Mouse (Mus musculus) G1E (cell line): ENCODE measurements around the gene Vipas39. TPM values are rescaled to one million over a fixed set of nuclear protein-coding genes. Genes with fewer than 3 reads are reported as not detected.
A peak's percentile ranks its signal among the peaks of the same experiment; 100 is the strongest.

Experiments used
- ATAC-seq: 2 replicates; pipeline ENCODE4 v1.8.0; 2016; ENCODE audit warnings: mild to moderate bottlenecking; ENCODE audit not compliant: insufficient number of reproducible peaks, poor library complexity, low FRiP score, severe bottlenecking; ENCODE audit errors: extremely low read depth
- DNase-seq: peaks from one replicate; pipeline ENCODE4 v3.0.0; 2012; ENCODE audit warnings: low spot score
- H3K27me3 ChIP-seq: 2 replicates; pipeline ENCODE4 v1.6.1; 2012; ENCODE audit warnings: mild to moderate bottlenecking, low read length, inconsistent platforms; ENCODE audit not compliant: insufficient read depth
- H3K36me3 ChIP-seq: replicated peaks from 2 replicates; pipeline ENCODE3; 2012; ENCODE audit warnings: mild to moderate bottlenecking, inconsistent platforms
- H3K4me1 ChIP-seq: 2 replicates; pipeline ENCODE4 v1.6.1; 2012; ENCODE audit warnings: low read depth, low read length, inconsistent platforms, mixed read lengths; ENCODE audit not compliant: insufficient read depth
- H3K4me3 ChIP-seq: 2 replicates; pipeline ENCODE4 v1.5.1; 2012; ENCODE audit warnings: low read depth, mild to moderate bottlenecking, inconsistent platforms, low read length, moderate library complexity, mixed read lengths
- H3K9me3 ChIP-seq: replicated peaks from 2 replicates; pipeline ENCODE4 v1.6.1; 2012; ENCODE audit warnings: inconsistent platforms
- GATA2 ChIP-seq: IDR thresholded peaks from 2 replicates; pipeline ENCODE4 v1.6.1; 2012; ENCODE audit warnings: low read depth, low read length, inconsistent platforms, borderline replicate concordance
- polyA plus RNA-seq: library from polyadenylated mRNA; stranded (reverse); fragments of >175 nt; gene quantifications from 2 replicates; pipeline ENCODE4 v1.2.3, GENCODE M21; 2012
- total RNA-seq, 2 experiments: library from RNA; stranded (forward) in 1 of 2; stranded (reverse) in 1 of 2; fragments of 200-1000 nt in 1 of 2; fragments of >200 nt in 1 of 2; fragmentation: Nextera tagmentation in 1 of 2; gene quantifications; 2 replicates each; pipeline ENCODE4 v1.2.3; 2014 to 2017

Gene Vipas39
- total and polyA plus RNA-seq, 3 experiments: 1.2 to 42.4 (median 31.6) TPM

DNA sequence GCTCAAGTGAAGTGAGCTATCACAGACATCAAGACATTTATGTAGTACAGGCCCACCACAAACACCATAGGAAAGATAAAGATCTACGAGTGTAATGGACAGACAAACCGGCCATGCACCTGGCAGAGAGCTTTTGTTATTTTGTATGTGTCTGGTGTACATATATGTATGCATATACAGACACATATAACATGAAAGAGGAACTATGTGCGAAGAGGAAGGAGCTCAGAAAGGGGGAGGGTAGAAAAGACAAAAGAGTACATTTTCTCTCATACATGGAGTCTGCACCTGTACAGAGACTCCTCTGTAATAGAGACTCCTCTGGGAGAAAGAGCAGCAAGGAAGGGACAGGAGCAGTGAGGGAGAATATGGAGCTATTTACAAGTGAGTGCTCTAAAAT lies 73.0 kb downstream of the Vipas39 start:
- Histone ChIP-seq H3K27me3 (no peaks in the 10 kb centered on the region; the same call in 1 of the 2 replicates), H3K4me1 (peaks cover 21% of the 10 kb centered on the region), H3K4me3 (no peak overlapping the region), H3K9me3 (no peaks in the 10 kb centered on the region), H3K36me3 (peaks cover 9% of the 10 kb centered on the region)
- TF ChIP-seq GATA2: no peak
- ATAC-seq (0 out of 2 replicates have a peak, but pooled peaks have one; percentile 10), DNase-seq (no peak)

Other genes with a start within 250 kb of the Vipas39 start
- gene Tmem63c, start 244.9 kb downstream of the Vipas39 start, total RNA-seq (2014; fragmentation: Nextera tagmentation): not detected in 2 replicates
- not detected in 2 replicates for gene Tmem63c, start 244.9 kb downstream of the Vipas39 start, total RNA-seq (2017)
- not detected in 2 replicates for gene Tmem63c, start 244.9 kb downstream of the Vipas39 start, polyA plus RNA-seq
- gene Ngb, start 163.7 kb downstream of the Vipas39 start, total RNA-seq (2014; fragmentation: Nextera tagmentation): not detected in 2 replicates
- 0.23 and 0.49 TPM in 2 replicates for gene Ngb, start 163.7 kb downstream of the Vipas39 start, total RNA-seq (2017)
- gene Ngb, start 163.7 kb downstream of the Vipas39 start, polyA plus RNA-seq: not detected in 2 replicates
- gene Gstz1, start 119.1 kb downstream of the Vipas39 start, total RNA-seq (2014; fragmentation: Nextera tagmentation): 71.9 and 80.9 TPM in 2 replicates
- 51.5 and 54.2 TPM in 2 replicates for gene Gstz1, start 119.1 kb downstream of the Vipas39 start, total RNA-seq (2017)
- gene Gstz1, start 119.1 kb downstream of the Vipas39 start, polyA plus RNA-seq: 6.6 and 7.2 TPM in 2 replicates
- gene Pomt2, start 118.3 kb downstream of the Vipas39 start, total RNA-seq (2014; fragmentation: Nextera tagmentation): 12.7 and 14.0 TPM in 2 replicates
- gene Pomt2, start 118.3 kb downstream of the Vipas39 start, total RNA-seq (2017): 10.6 and 11.9 TPM in 2 replicates
- 5.0 and 5.3 TPM in 2 replicates for gene Pomt2, start 118.3 kb downstream of the Vipas39 start, polyA plus RNA-seq
- 2.8 and 3.2 TPM in 2 replicates for gene Samd15, start 66.5 kb downstream of the Vipas39 start, total RNA-seq (2014; fragmentation: Nextera tagmentation)
- gene Samd15, start 66.5 kb downstream of the Vipas39 start, total RNA-seq (2017): 1.5 and 2.3 TPM in 2 replicates
- gene Samd15, start 66.5 kb downstream of the Vipas39 start, polyA plus RNA-seq: 0.21 TPM in 1 of 2 replicates, not detected in the other
- gene Tmed8, start 65.8 kb downstream of the Vipas39 start, total RNA-seq (2014; fragmentation: Nextera tagmentation): 21.6 and 21.8 TPM in 2 replicates
- 30.8 and 32.5 TPM in 2 replicates for gene Tmed8, start 65.8 kb downstream of the Vipas39 start, total RNA-seq (2017)
- 1.7 and 2.2 TPM in 2 replicates for gene Tmed8, start 65.8 kb downstream of the Vipas39 start, polyA plus RNA-seq
- 0.75 TPM in 1 of 2 replicates, not detected in the other for gene Noxred1, start 27.5 kb downstream of the Vipas39 start, total RNA-seq (2014; fragmentation: Nextera tagmentation)
- 0.11 and 0.58 TPM in 2 replicates for gene Noxred1, start 27.5 kb downstream of the Vipas39 start, total RNA-seq (2017)
- gene Noxred1, start 27.5 kb downstream of the Vipas39 start, polyA plus RNA-seq: not detected in 2 replicates
- 117 and 144 TPM in 2 replicates for gene Ahsa1, start 223 bp upstream of the Vipas39 start, total RNA-seq (2014; fragmentation: Nextera tagmentation)
- gene Ahsa1, start 223 bp upstream of the Vipas39 start, total RNA-seq (2017): 400 and 401 TPM in 2 replicates
- gene Ahsa1, start 223 bp upstream of the Vipas39 start, polyA plus RNA-seq: 207 and 209 TPM in 2 replicates
- not detected in 2 replicates for gene Ism2, start 33.4 kb upstream of the Vipas39 start, total RNA-seq (2014; fragmentation: Nextera tagmentation)
- gene Ism2, start 33.4 kb upstream of the Vipas39 start, total RNA-seq (2017): 0.05 TPM in 1 of 2 replicates, not detected in the other
- gene Ism2, start 33.4 kb upstream of the Vipas39 start, polyA plus RNA-seq: not detected in 2 replicates
- gene Sptlc2, start 122.1 kb upstream of the Vipas39 start, total RNA-seq (2014; fragmentation: Nextera tagmentation): 111 and 123 TPM in 2 replicates
- gene Sptlc2, start 122.1 kb upstream of the Vipas39 start, total RNA-seq (2017): 197 and 212 TPM in 2 replicates
- gene Sptlc2, start 122.1 kb upstream of the Vipas39 start, polyA plus RNA-seq: 50.5 and 52.7 TPM in 2 replicates
- gene Slirp, start 177.6 kb upstream of the Vipas39 start, total RNA-seq (2014; fragmentation: Nextera tagmentation): 62.5 and 68.0 TPM in 2 replicates
- gene Slirp, start 177.6 kb upstream of the Vipas39 start, total RNA-seq (2017): 149 and 153 TPM in 2 replicates
- 4.6 and 7.3 TPM in 2 replicates for gene Slirp, start 177.6 kb upstream of the Vipas39 start, polyA plus RNA-seq
- 163 and 180 TPM in 2 replicates for gene Alkbh1, start 177.8 kb upstream of the Vipas39 start, total RNA-seq (2014; fragmentation: Nextera tagmentation)
- gene Alkbh1, start 177.8 kb upstream of the Vipas39 start, total RNA-seq (2017): 104 and 106 TPM in 2 replicates
- 36.6 and 41.3 TPM in 2 replicates for gene Alkbh1, start 177.8 kb upstream of the Vipas39 start, polyA plus RNA-seq
- gene Snw1, start 206.0 kb upstream of the Vipas39 start, total RNA-seq (2014; fragmentation: Nextera tagmentation): 148 and 150 TPM in 2 replicates
- gene Snw1, start 206.0 kb upstream of the Vipas39 start, total RNA-seq (2017): 218 and 244 TPM in 2 replicates
- gene Snw1, start 206.0 kb upstream of the Vipas39 start, polyA plus RNA-seq: 22.6 and 29.8 TPM in 2 replicates
- 3.8 TPM in 1 of 2 replicates, not detected in the other for gene Gm5788, start 228.5 kb upstream of the Vipas39 start, total RNA-seq (2014; fragmentation: Nextera tagmentation)
- gene Gm5788, start 228.5 kb upstream of the Vipas39 start, total RNA-seq (2017): 0.52 and 1.1 TPM in 2 replicates
- 0.33 TPM in 1 of 2 replicates, not detected in the other for gene Gm5788, start 228.5 kb upstream of the Vipas39 start, polyA plus RNA-seq
- not detected in 2 replicates for gene Gm8300, start 248.1 kb upstream of the Vipas39 start, total RNA-seq (2014; fragmentation: Nextera tagmentation)
- gene Gm8300, start 248.1 kb upstream of the Vipas39 start, total RNA-seq (2017): 0.17 and 0.66 TPM in 2 replicates
- not detected in 2 replicates for gene Gm8300, start 248.1 kb upstream of the Vipas39 start, polyA plus RNA-seq